Mouse (Mus musculus) MEL (cell line): ENCODE measurements around the gene Alg2.

Experiments
- CTCF ChIP-seq, 3 experiments: IDR thresholded peaks in 2 of 3; conservative IDR thresholded peaks in 1 of 3; 2 replicates each; pipeline ENCODE4 v1.5.1; 2011 to 2012; ENCODE audit warnings: low read length in 3 of 3, low read depth in 2 of 3, mild to moderate bottlenecking in 2 of 3, improper control_type of control experiment in 1 of 3, inconsistent platforms in 1 of 3, mixed read lengths in 1 of 3, moderate library complexity in 1 of 3; ENCODE audit not compliant: control insufficient read depth in 1 of 3, insufficient read depth in 1 of 3, poor library complexity in 1 of 3, severe bottlenecking in 1 of 3
- POLR2A ChIP-seq, 2 experiments: IDR thresholded peaks; 2 replicates each; pipeline ENCODE4 v1.6.1; 2011 to 2012; ENCODE audit warnings: low read length in 2 of 2, mild to moderate bottlenecking in 2 of 2, control low read depth in 1 of 2, improper control_type of control experiment in 1 of 2, low read depth in 1 of 2, moderate library complexity in 1 of 2; ENCODE audit not compliant: control insufficient read depth in 1 of 2, insufficient read depth in 1 of 2, poor library complexity in 1 of 2
- ZC3H11A ChIP-seq: IDR thresholded peaks from 2 replicates; pipeline ENCODE4 v1.6.1; 2012; ENCODE audit warnings: low read depth, mild to moderate bottlenecking, inconsistent platforms, low read length, improper control_type of control experiment
- ZNF384 ChIP-seq: IDR thresholded peaks from 2 replicates; pipeline ENCODE4 v1.6.1; 2012; ENCODE audit warnings: low read depth, mild to moderate bottlenecking, inconsistent platforms, low read length, improper control_type of control experiment

GRCm38 (mm10) chr4:47467196-47467595, 6.9 kb downstream of the Alg2 start:
- no peak for TF ChIP-seq POLR2A (IDR thresholded peaks at IDR 0.05; ENCODE audit: control insufficient read depth in 1 of 2, insufficient read depth in 1 of 2, low read depth in 1 of 2, low read length in 2 of 2, poor library complexity in 1 of 2)
- TF ChIP-seq CTCF (IDR thresholded peaks at IDR 0.05 in 2 of 3, conservative IDR thresholded peaks at IDR 0.05 in 1 of 3; ENCODE audit: control insufficient read depth in 1 of 3, insufficient read depth in 1 of 3, low read depth in 2 of 3, low read length in 3 of 3, poor library complexity in 1 of 3, severe bottlenecking in 1 of 3): no peak
- no peak for TF ChIP-seq ZNF384
- TF ChIP-seq ZC3H11A: no peak
